Mouse (Mus musculus) right cerebral cortex, adult 18-20 months (tissue): Measurements from ENCODE around the gene Pard3b.
A peak's percentile ranks its signal among the peaks of the same experiment; 100 is the strongest.

Experiments
- DNase-seq: peaks from one replicate; pipeline ENCODE4 v3.0.0; 2022; ENCODE audit warnings: mixed read lengths

Pard3b gene

DNA sequence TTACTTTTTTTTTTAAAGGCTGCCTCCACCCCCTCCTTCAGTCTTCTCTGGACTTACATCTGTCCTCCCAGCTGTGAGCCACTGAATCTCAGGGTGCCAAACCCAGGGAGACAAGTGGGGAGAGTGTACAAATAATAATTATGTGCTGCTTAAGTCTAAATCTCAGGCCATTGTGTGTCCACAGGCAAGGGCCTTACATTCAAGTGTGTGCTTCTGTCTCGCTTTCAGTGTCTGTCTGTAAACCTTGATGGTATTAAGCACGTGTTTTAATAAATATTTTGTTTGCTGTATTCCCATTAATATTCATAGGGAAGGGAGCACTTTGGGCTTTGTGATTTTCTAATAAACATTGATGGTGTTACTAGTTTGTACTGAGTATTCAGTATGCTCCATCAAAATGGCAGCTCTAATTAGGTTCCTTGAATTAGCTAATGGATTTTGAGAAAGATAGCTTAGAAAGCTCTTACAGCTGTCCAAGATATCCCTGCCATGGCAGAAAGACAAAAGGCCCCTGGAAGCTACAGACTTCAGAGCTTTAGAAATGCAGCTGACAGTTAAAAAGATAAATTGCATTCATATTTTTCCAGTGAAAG is 880.1 kb downstream of the Pard3b start:
- DNase-seq, result no peak

DNA sequence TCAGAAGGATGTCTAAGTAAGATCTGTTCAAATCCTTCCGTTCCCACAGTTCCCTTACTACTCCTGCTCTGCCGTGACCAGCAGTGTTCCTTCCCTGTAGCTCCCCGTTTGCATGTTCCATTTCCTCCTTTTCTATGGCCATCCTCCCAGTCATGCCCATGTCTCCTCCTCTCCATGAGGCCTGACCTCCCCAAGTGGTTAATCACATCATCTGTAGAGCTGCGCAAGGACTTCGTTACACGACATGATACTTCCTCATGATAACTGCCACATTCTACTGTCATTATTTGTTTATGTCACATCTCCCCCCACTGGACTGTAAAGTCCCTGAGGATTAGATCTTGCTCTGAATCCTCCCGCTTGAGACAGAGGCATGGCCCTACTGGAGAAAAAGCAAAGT is 882.7 kb downstream of the Pard3b start:
- DNase-seq, result no peak

DNA sequence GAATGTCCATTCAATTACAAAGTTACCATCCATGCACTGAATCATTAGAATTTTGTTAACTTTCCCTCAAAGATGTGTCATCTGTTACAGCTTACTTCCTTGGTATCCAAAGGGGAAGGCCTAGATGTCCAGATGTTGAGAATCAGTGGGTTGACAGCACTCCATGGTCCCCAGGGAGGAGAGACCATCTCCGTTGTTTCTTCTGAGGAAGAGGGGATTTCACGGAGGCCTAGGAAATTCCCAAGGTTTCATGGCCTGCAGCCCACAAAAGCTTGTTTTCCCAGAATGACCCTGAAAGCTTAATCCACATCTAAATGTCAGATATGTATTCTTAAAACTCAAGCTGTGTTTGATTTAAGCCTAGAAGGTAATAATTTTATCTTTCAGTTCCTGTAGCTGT is 884.1 kb downstream of the Pard3b start:
- DNase-seq, result no peak

DNA sequence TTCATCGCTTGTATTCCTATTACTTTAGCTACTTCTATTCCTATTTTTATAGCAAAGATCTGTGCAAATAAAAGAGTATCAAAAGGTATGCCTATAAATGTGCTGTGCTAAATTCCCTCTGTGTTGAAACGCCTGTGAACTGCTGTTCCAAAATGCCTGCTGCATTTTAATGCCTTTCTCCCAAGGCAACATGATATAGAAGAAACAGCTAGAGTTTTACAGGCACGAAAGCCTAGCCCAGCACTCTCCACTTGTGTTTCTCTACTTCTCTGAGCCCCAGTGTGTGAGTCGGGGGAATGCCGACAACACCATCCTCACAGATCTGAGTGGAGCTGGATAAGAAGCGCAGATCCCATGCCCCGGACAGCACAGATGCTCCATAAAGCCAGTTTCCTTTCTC is 889.2 kb downstream of the Pard3b start:
- no peak for DNase-seq

DNA sequence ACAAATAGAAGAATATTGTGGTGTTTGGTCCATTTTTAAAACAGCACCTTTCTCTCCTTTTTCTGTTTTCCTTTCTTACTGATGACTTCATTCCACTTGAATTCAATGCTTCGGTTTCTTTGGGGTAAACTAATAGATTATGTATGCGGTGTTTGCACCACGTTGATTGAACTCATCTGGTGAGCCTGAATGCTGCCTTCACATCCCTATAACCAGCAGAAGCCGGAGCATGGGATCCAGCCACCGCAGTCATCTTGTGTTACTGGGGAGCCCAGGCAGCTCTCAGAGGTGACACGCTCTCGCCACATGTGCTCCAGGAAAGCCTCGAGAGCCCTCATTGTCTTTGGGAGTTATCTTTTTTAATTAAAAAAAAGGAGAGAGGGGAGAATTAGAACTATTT is 891.3 kb downstream of the Pard3b start:
- DNase-seq, result no peak

DNA sequence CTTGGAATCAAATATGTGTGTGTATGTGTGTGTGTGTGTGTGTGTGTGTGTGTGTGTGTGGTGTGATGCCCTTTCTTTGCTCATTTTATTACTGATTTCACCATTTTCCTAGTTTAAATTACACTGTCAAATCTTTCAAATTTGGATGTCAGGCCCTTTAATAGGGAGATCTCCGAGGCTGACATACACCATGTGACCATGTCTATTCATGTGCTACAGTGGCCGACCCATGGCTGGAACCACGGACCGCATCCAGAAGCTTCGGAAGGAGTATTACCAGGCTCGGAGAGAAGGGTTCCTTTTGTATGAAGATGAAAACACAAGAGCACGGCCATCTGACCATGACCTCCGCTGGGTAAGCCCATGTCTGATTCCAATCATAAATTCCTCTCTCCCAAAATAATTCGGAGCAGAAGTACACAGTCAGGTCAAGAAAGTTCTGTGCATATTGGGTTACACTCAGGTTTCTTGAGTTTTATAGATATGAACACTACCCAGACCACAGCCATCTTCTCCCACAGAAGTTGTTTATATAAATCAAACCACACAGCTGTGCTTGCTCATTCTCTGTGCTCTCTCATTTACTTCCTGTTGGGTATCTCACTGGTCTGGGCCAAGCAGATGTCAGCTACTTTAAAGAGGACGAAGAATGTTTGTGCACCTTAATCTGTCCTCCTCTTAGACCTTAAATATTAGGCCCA is 894.0 kb downstream of the Pard3b start:
- DNase-seq, result no peak

DNA sequence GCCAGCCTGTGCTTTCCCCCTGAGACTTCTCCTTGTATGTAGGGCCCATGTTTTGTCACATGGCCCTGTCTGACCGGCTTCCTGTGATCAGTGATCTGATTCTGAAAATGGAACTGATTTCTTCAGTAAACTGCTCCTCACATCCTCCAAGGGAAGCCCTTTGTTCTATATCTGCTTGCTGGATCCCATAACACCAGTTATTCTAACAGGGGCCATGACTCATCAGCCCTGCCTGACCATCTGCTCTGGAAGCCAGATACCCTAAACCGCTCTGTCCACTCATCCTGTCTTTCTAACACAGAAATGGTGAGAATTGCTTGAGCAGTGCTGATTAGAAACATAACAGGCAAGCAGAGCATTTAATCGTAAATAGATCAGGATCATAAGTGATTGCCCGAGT is 910.3 kb downstream of the Pard3b start:
- no peak for DNase-seq

DNA sequence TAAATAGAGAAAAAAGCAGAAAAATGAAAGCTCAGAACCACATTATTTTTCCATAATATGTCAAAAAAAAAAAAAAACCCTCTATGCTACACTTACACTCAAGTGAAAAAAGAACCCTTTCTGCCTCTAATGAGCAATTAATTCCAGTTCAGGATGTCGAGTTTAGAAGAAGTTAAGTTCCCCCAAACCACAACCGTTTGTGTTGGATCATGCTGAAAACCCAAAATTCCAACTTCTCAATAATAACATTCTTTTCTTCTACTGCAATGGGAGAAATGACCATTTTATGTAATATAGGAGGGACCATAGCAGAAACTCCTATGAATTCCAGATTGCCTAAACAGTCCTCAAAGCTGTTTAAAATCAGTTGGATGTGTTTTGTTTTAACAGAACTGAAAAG is 911.9 kb downstream of the Pard3b start:
- no peak for DNase-seq

DNA sequence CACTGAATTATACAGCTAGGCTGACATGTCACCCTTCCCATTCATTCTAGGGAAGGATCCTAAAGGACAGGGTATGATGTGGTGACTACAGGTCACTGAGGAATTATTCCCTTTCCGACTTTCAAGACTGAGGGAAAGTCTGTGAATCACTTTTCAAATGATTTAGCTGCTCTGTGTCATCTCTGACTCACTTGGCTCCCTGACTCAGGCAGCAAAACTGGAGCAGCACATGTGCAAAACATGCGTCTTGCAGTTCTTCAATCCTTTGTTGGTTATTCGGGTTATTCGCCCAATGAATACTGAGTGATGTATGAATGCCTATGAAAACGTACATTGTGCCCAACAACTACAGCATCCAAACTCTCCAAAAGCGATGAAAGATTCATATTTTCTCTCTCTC is 912.9 kb downstream of the Pard3b start:
- DNase-seq, result peak; percentile 45

DNA sequence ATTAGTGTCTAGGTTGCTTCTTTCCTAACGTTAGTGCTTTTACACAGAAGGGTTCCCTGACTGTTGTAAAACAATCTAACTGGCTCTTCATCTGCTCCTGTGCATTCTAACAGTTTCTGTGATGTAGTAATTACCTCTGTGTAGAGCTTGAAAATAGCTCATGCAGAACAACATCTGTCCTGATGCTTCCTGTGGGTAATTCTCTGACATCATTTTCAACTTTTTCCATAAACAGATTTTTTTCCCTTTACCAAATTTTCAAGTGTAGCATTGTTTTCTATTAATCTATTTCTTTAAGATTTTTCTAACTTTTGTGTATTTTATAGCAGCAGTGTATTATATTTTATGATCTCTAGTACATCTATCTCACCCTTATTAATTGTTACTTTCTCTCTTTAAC is 917.2 kb downstream of the Pard3b start:
- DNase-seq, result no peak

DNA sequence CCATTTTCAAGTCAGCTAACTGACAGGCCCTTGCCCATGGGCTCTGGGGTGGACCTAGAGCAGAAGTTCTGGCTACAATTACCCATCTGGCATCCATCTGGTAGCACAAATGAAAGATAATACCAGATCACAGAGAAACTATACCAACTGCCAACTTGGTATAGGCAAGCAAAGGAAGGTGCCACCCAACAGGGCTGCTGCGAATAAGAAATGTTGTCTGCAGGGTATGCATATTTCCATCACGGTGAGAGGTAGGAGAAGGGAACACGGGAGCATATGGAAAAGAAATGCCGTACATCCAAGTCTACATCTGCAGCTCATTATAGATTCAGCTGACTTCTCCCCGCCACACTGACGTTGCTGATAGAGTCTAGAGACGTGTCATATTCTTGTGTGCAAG is 924.4 kb downstream of the Pard3b start:
- no peak for DNase-seq

DNA sequence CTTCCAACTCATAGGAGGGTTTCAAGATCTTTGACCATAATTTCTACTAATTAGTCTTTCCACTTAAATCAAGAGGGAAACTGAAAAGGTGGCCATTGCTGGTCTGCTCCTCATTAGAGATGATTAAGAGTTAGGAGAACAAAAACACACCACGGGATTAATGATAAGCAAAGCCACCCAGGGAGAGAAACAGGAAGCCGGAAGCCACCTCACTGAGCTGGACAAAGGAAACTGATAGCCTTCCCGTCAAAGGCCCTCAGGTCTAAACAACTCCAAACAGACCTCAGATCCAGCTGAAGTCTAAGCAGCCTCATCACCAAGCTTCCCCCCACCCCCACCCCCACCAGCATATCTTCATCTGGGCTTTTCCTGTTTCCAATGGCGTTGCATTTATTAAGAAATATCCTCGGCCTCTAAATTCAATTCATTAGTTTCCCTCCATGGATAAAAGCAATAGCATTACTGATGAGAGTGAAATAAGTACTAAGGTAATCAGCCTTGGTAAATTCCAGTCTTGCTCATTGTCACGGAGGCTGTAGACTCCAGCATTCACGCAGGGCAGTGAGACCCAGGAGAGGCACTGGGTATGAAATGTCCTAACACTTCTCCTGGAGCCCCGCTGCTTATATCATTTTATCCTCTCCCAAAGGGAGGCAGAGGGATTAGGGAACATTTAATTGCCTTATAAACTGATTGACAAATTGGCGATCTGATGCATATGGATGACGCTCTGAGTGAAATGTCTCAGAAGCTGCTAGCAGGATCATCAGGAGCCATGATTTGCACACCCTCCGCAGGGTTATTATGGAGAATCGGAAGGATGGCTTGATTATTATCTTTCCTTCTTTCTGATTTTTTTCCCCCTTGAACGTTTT is 925.9 kb downstream of the Pard3b start:
- DNase-seq, result no peak

DNA sequence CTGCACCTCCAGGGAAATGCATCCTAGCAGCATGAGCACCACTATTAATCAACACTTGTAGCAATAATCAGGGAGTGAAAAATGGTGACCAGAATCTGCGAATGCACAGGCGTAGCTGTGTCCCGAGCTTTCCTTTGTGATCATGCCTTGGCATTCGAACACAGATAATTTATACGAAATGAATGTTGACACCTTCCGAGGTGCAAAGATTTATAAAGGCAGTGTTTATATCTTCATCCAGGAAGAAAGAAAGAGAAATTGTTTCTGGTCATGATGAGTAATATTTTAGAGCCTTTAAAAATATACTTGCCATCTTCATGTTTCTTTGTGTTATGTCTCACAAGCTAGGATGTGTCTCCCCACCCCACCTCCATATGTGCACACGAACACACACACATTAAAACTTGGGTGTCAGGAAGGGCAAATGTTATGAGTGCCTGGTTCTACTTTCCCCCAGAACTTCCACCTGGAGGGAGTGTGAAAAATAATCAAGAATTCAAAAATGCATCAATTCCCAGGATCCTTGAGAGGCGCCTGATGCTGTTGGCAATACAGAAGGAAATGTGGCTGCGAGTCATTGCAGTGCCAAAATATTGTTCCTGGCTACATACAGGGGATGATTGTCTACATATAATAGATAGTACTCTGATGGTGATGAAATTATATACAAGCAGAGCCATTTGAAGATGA is 926.6 kb downstream of the Pard3b start:
- no peak for DNase-seq

DNA sequence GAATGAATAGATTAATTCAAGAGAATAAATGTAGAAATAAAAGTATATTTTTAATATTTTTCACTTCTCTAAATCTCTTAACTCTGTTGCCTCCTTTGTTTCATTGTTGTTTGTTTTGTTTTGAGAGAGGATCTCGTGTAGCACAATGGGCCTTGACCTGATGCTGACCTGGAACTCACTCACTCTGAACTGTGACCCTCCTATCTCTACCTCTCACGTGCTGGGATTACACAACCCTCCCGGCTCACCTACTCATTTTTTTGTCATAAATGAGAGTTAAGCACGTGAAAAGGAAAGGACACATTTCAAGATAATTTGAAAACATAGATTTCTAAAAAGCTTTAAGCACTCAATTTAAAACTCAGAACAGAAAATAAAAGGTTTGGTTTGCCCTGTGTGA is 928.0 kb downstream of the Pard3b start:
- DNase-seq, result no peak

DNA sequence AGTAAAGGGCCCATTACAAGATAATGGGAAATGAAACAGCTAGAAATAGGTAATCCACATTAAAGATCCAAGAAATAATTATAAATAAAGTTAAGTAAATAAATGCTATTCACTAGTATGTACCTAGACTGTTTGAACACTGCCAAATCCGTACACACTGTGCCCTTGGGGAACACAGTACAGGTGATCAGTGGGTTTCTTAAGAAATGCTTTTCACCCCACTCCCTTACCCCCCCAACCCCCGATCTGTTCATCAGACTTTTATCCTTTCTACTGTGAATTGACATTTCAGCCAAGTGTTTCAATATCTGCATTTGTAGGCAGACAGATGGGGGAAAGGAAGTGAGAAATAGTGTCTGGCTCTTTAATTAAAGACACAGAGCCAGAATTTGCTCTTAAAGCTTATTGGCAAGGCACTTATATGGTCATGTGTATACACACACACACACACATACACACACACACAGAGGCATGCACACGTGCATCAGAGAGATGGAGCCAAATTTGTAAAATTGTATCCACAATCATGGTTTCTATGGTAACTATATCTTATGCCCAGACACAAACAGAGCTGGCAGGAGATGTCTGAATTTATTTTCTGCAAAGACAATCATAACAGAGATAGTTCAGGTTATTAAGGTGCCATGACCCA is 938.4 kb downstream of the Pard3b start:
- DNase-seq, result no peak

DNA sequence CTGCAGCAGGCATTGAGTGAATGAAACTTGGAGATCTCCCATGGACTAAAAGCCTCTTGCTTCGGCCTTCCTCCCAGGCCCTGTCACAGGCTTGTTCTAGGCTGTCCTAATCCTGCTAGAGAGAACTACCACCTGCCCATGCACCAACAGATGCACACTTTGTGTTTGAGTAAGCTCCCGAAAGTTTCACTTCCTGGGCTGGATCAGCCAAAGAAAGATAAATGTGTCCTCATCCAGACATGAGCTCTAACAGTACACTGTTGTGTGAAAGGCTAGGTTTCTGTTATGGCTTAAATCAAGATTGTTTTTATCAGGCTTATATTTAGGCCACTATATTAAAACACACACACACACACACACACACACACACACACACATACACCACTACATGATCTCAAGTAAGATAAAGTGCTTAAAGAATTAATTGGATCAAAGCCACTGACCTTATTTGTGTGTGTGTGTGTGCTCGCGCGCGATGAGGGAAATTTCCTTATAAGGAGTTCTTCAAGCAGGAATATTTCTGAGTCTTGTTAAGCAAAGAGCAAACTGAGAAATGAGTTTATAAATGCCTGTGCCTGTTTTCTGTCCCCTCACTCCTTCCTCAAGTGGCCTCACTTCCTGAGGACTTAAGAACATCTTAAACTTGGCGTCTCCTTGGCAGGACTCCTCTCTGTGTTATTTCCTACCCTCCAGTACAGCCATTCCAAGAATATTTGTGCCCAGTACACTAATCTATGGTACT is 940.6 kb downstream of the Pard3b start:
- DNase-seq, result no peak

DNA sequence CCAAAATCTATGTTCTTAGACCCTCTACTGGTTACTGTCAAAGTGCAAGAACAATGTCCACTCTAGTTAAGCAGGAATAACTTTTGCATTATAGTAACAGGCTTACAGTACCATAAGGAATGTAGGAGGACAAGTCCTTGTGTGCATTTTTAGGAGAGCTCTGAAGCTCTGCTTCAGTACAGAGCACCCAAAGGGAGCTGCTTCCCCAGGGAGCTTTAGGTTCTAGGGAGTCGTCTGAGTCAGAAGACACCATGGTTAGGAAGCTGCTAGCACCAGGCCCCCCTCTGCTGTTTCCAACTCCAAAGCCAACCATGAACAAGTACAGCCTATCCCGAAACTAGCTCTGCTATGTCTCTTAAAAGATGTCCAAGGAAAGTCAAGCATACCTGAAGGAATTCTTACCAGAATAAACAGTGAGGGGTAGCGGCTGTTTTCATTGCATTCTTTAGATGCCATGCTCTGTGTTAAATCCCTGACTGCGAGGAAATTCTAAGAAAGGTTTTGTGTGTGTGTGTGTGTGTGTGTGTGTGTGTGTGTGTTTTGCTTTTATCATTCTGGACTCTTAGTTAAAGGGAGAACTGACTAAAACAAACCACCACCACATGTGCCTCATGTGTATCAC is 941.8 kb downstream of the Pard3b start:
- DNase-seq, result no peak

DNA sequence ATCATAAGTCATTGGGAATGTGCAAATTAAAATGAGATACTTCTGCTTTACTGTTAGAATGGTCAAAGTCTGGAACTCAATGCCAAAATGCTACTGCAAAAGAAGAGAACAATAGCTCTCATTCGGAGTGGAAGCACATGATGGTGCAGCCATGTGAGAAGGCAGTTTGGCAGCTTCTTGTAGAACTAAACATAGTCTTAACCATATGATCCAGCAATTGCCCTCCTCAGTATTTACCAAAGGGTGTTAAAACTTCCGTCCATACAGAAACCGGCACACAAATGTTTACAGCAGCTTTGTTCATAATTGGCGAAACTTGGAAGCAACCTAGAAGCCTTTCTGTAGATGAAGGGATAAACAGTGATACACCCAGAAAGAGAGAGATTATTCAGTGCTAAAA is 943.9 kb downstream of the Pard3b start:
- DNase-seq, result no peak

DNA sequence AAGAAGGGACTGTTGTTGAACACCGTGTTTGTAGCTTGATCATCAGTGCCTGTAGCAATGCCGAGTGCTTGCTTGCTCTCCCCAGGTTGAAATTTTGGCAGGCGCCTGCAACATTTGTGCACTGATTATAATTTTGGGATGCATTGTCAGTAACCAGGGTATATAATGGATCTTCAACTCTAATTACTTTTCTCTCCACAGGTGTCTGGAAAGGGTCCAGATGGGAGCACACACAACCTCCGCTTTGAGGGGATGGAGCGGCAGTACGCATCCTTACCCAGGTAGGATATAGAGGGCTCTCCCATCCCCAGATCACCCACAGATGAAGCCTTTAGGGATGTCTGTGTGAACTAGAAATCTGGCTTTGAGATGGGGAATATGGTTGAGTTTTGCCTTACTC is 948.9 kb downstream of the Pard3b start:
- no peak for DNase-seq

DNA sequence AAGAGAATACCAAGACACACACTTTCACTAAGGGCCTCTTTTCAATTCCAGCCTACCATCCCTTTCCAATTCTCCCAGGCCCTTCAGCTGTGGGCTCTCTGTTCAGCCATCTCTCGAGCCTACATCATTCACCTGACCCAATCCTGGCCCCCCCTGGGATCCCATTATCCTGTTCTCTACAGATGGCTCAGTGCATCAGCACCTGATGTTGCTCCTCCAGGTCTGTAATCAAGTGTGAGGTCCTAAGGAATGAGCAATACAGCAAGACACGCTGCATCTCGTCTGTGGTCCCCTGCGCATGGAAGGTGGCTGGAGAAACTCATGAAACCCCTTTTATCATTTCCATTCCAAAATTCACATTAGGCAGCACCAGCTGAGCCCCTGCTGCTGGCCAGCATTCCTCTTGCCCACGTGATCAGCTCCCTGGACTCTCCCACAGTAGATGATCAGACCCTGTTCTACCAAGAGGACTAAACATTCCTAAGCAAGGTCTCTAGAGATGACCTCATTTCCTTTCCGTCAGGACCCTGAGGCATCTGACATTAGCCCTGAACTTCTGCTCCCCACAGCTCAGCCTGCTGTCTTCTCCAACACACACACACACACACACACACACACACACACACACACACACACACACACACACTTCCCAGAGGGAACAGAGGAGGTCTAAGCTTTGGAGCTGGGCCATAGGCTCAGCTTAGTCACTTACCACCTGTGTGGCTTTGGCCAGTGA is 952.8 kb downstream of the Pard3b start:
- no peak for DNase-seq

DNA sequence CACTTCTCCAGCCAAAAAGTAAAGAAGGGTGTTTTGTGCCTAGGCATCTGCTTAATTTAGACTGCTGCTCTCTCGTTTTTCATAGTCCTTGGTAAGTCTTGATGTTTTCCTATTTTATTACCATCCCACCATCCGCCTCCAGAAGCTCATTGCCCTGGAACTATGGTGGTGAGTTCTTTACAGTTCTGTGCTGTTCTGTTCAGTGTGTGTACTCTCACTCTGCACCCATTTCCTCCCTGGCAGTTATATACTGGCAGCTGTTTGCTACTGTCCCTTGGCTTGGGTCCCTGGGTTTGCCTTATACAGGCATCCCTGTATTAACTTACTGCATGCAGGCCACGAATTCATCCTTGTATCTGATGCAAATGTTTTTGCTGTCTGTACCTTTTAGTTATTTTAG is 956.8 kb downstream of the Pard3b start:
- peak; percentile 37 for DNase-seq
